Mouse (Mus musculus) hindbrain, embryonic 16.5 days (tissue): ENCODE data around the gene Prkag1. TPM values are rescaled to one million over a fixed set of nuclear protein-coding genes. Genes with fewer than 3 reads are reported as not detected.

ENCODE experiments used
- ATAC-seq: fragments of 200-750 bp; cut with Nextera tagmentation; 2 replicates; pipeline ENCODE4 v1.8.0; 2017; ENCODE audit warnings: moderate TSS enrichment, moderate library complexity
- H3K27ac ChIP-seq: fragments of 300-500 bp; sonication (generic); 2 replicates; pipeline ENCODE4 v1.5.1; 2014; ENCODE audit warnings: low read depth, mild to moderate bottlenecking, control low read depth, low read length, moderate library complexity
- H3K27me3 ChIP-seq: fragments of 300-500 bp; sonication (generic); replicated peaks from 2 replicates; pipeline ENCODE4 v1.6.1; 2014; ENCODE audit warnings: low read length; ENCODE audit not compliant: control insufficient read depth, insufficient read depth
- H3K36me3 ChIP-seq: fragments of 300-500 bp; sonication (generic); 2 replicates; pipeline ENCODE4 v1.6.1; 2014; ENCODE audit warnings: mild to moderate bottlenecking, low read length, moderate library complexity, mixed read lengths; ENCODE audit not compliant: control insufficient read depth, insufficient read depth
- H3K4me1 ChIP-seq: fragments of 300-500 bp; sonication (generic); 2 replicates; pipeline ENCODE4 v1.6.1; 2014; ENCODE audit warnings: low read depth, low read length; ENCODE audit not compliant: control insufficient read depth, insufficient read depth
- H3K4me2 ChIP-seq: fragments of 300-500 bp; sonication (generic); 2 replicates; pipeline ENCODE4 v1.6.1; 2014; ENCODE audit warnings: mild to moderate bottlenecking, low read length, control low read depth, moderate library complexity
- H3K4me3 ChIP-seq: fragments of 300-500 bp; sonication (generic); 2 replicates; pipeline ENCODE4 v1.5.1; 2014; ENCODE audit warnings: mild to moderate bottlenecking, low read length, control low read depth, moderate library complexity
- H3K9ac ChIP-seq: fragments of 300-500 bp; sonication (generic); 2 replicates; pipeline ENCODE4 v1.6.1; 2014; ENCODE audit warnings: low read depth, mild to moderate bottlenecking, control low read depth, low read length, moderate library complexity
- H3K9me3 ChIP-seq: fragments of 300-500 bp; sonication (generic); 2 replicates; pipeline ENCODE4 v1.6.1; 2014; ENCODE audit warnings: mild to moderate bottlenecking, low read length, moderate library complexity; ENCODE audit not compliant: control insufficient read depth
- WGBS: fragments of 180-500 bp; shearing (Covaris S2); extraction: QIAGEN DNeasy Blood & Tissue Kit; methylation state at CpG from one replicate; pipeline ENCODE4 v1.1.7; 2014; 5-methylcytosine and 5-hydroxymethylcytosine counted together
- polyA plus RNA-seq: library from polyadenylated mRNA; unstranded; fragments of >200 nt; fragmentation: Nextera tagmentation; extraction: Ambion mirVana; gene quantifications from 2 replicates; pipeline ENCODE4 v1.2.1, GENCODE M21; 2015

Gene Prkag1
- polyA plus RNA-seq, 1 experiment from 2014 or later = 72.5 TPM

DNA sequence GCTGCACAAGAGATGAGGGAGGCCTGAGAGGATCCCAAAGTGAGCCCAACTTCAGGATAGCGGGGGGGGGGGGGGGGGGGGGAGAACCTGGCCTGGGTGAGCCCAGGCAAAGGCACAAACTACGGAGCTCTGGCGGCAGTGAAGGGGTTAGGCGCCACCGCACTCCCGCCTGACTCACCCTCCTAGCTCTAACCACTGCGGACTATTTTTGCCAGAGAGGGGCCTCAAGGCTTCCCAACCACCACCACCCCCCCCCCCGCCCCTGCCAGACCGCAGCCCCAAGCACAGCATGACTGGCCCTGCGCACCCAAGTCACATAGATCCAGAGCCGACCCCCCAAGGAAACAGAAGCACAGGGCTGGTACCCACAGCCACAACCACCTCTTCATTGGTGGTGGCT is 52.5 kb downstream of the Prkag1 start:
- Histone ChIP-seq H3K9me3 (no peaks in the 10 kb centered on the region), H3K27ac (no peak overlapping the region), H3K9ac (no peak overlapping the region), H3K4me3 (no peak overlapping the region), H3K4me1 (peaks cover 9% of the 10 kb centered on the region), H3K36me3 (no peaks in the 10 kb centered on the region), H3K27me3 (peaks cover 84% of the 10 kb centered on the region), H3K4me2 (no peak overlapping the region)
- no peak for ATAC-seq
- WGBS = 1% methylated on average over 7 of the region's 11 CpGs

- H3K4me3 ChIP-seq = peak overlapping the region; percentile 32
- no peaks in the 10 kb centered on the region for H3K9me3 ChIP-seq
- H3K27me3 ChIP-seq = peaks cover 88% of the 10 kb centered on the region
- peaks cover 9% of the 10 kb centered on the region for H3K4me1 ChIP-seq
- no peak overlapping the region for H3K27ac ChIP-seq
- ATAC-seq = no peak
- no peaks in the 10 kb centered on the region for H3K36me3 ChIP-seq
- WGBS = 1% methylated on average over 24 of the region's 25 CpGs
- peak overlapping the region; percentile 54 for H3K4me2 ChIP-seq
- no peak overlapping the region; the same call in 1 of the 2 replicates for H3K9ac ChIP-seq
Measured at GRCm38 (mm10) chr15:98778191-98778770, 53.0 kb downstream of the Prkag1 start.

DNA sequence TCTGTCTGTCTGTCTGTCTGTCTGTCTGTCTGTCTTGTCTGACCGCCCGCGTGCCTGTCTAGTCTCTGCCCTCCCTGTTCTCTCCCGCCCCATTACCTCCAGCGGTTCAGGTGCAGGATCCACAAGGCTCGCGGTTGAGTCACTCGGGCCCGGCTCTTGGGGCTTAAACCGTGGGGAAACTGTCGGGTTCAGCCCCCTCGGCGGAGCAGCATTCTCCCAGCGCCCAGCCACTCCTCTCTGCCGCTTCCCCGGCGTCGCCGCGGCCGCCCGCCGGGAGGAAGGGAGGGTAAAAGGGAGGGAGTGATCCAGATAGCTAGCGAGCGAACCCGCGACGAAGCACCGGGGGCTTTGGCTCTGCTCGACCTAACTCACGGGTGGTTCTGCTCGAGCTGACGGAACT is 53.6 kb downstream of the Prkag1 start, which contains the start of gene Wnt10b:
Gene Wnt10b, minus strand, starts transcription at position 389 of the 400 bp plus-strand sequence.
- peaks cover 88% of the 10 kb centered on the region for H3K27me3 ChIP-seq
- peak within 1 kb of the TSS; percentile 32 for H3K4me3 ChIP-seq
- no peaks in the 10 kb centered on the region for H3K9me3 ChIP-seq
- WGBS = under 1% methylated on average over 29 of the region's 33 CpGs
- no peaks in the 10 kb centered on the region for H3K36me3 ChIP-seq
- peaks cover 9% of the 10 kb centered on the region for H3K4me1 ChIP-seq
- H3K27ac ChIP-seq = no peak within 1 kb of the TSS
- H3K4me2 ChIP-seq = peak within 1 kb of the TSS; percentile 54
- H3K9ac ChIP-seq = peak within 1 kb of the TSS; percentile 41
- ATAC-seq = no peak

DNA sequence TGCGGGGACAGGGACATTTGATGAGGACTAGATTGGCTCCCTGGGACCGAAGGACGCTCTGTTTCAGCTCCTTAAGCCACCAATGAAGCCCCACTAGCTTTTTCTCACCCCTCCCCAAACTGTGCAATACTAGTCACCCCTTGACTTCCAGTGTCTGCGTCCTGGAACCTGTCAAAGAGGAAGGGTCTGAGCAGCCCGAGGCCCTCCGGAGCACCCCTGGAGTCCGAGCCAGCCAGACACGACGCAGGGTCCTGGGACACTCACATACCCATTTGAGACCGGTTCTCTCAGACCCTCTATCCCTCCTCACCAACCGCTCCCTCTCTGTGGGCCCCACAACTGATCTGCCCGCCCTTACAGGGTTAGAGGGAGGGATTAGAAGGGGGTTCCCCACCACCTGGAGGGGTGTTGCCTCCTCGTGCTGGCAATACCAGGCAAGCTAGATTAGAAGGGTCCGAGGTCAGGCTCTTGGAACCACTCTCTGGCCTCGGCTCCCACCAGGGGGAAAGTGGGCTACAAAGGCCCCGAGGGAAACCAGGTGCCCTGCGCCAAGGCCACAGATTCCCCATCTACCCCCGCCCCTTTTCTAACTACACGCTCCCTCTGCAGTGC is 54.2 kb downstream of the Prkag1 start:
- Histone ChIP-seq H3K9ac (no peak overlapping the region), H3K4me3 (peak overlapping the region; percentile 31; the same call in 1 of the 2 replicates), H3K36me3 (no peaks in the 10 kb centered on the region), H3K4me1 (peaks cover 16% of the 10 kb centered on the region), H3K4me2 (no peak overlapping the region), H3K27me3 (peaks cover 87% of the 10 kb centered on the region), H3K27ac (no peak overlapping the region), H3K9me3 (no peaks in the 10 kb centered on the region)
- no peak for ATAC-seq
- 1% methylated on average over 19 of the region's 19 CpGs for WGBS

GRCm38 (mm10) chr15:98776280-98777004 is 54.9 kb downstream of the Prkag1 start:
- no peak overlapping the region for H3K27ac ChIP-seq
- under 1% methylated on average over 48 of the region's 62 CpGs for WGBS
- H3K27me3 ChIP-seq = peaks cover 85% of the 10 kb centered on the region
- ATAC-seq = no peak
- H3K4me2 ChIP-seq = peak overlapping the region; percentile 49
- no peaks in the 10 kb centered on the region for H3K36me3 ChIP-seq
- H3K9ac ChIP-seq = peak overlapping the region; percentile 31; the same call in 1 of the 2 replicates
- H3K4me1 ChIP-seq = peaks cover 16% of the 10 kb centered on the region
- H3K9me3 ChIP-seq = no peaks in the 10 kb centered on the region
- peak overlapping the region; percentile 31 for H3K4me3 ChIP-seq

- Histone ChIP-seq H3K4me1 (peaks cover 16% of the 10 kb centered on the region), H3K36me3 (no peaks in the 10 kb centered on the region), H3K4me3 (no peak overlapping the region), H3K4me2 (no peak overlapping the region), H3K27me3 (peaks cover 82% of the 10 kb centered on the region), H3K9me3 (no peaks in the 10 kb centered on the region), H3K27ac (no peak overlapping the region), H3K9ac (no peak overlapping the region)
- WGBS = 4% methylated on average over 5 of the region's 5 CpGs
- no peak for ATAC-seq
Measured at GRCm38 (mm10) chr15:98775533-98775932, 55.8 kb downstream of the Prkag1 start.

DNA sequence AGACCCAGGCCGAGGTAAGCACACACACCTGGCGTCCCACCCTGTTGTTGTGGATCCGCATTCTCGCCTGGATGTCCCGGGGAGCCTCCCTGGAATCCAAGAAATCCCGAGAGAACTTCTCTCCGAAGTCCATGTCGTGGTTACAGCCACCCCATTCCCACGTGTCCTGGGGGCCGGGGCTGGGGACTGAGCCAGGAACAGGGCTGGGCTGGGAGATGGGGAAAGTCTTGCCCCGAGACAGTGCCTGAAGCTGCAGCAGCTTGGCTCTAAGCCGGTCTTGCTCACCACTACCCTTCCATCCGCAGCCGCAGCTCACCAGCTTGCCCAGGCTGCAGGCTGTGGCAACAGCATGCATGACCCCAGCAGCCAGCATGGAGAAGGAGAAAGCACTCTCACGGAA is 57.2 kb downstream of the Prkag1 start:
- H3K9me3 ChIP-seq = no peaks in the 10 kb centered on the region
- H3K36me3 ChIP-seq = no peaks in the 10 kb centered on the region
- H3K27ac ChIP-seq = no peak overlapping the region
- H3K9ac ChIP-seq = no peak overlapping the region
- H3K27me3 ChIP-seq = peaks cover 73% of the 10 kb centered on the region
- peaks cover 16% of the 10 kb centered on the region for H3K4me1 ChIP-seq
- WGBS = 12% methylated on average over 15 of the region's 15 CpGs
- no peak overlapping the region for H3K4me2 ChIP-seq
- no peak for ATAC-seq
- no peak overlapping the region for H3K4me3 ChIP-seq

GRCm38 (mm10) chr15:98772511-98773211 is 58.7 kb downstream of the Prkag1 start:
- H3K9me3 ChIP-seq = no peaks in the 10 kb centered on the region
- peaks cover 6% of the 10 kb centered on the region for H3K4me1 ChIP-seq
- H3K9ac ChIP-seq = peak overlapping the region; percentile 29
- H3K27ac ChIP-seq = no peak overlapping the region
- peaks cover 64% of the 10 kb centered on the region for H3K27me3 ChIP-seq
- WGBS = 3% methylated on average over 36 of the region's 36 CpGs
- ATAC-seq = no peak
- peak overlapping the region; percentile 39 for H3K4me3 ChIP-seq
- peak overlapping the region; percentile 59 for H3K4me2 ChIP-seq
- no peaks in the 10 kb centered on the region for H3K36me3 ChIP-seq
